Mouse (Mus musculus): ENCODE results near the gene Gosr2. TPM values are rescaled to one million over a fixed set of nuclear protein-coding genes. Genes with fewer than 3 reads are reported as not detected.

The Gosr2 gene
- polyA plus RNA-seq, 1 experiment from 2014 or later: 96.6 TPM

GRCm38 (mm10) chr11:103634806-103635205 lies 62.9 kb downstream of the Gosr2 start:
- no peak for DNase-seq (ENCODE audit: low spot score)
- Histone ChIP-seq H3K4me3 (no peak overlapping the region), H3K9me3 (no peaks in the 10 kb centered on the region), H3K27ac (replicated peaks) (no peak overlapping the region), H3K27me3 (replicated peaks; ENCODE audit: low read depth, poor library complexity, severe bottlenecking) (peaks cover 27% of the 10 kb centered on the region), H3K36me3 (replicated peaks) (no peaks in the 10 kb centered on the region), H3K4me1 (no peaks in the 10 kb centered on the region)
- 88% methylated on average over 7 of the region's 7 CpGs for WGBS

- Histone ChIP-seq H3K36me3 (replicated peaks) (no peaks in the 10 kb centered on the region), H3K4me1 (no peaks in the 10 kb centered on the region), H3K27me3 (replicated peaks; ENCODE audit: low read depth, poor library complexity, severe bottlenecking) (no peaks in the 10 kb centered on the region), H3K4me3 (no peak overlapping the region), H3K9me3 (no peaks in the 10 kb centered on the region), H3K27ac (replicated peaks) (no peak overlapping the region)
- no peak for DNase-seq (ENCODE audit: low spot score)
- WGBS: 84% methylated on average over 23 of the region's 23 CpGs
Observed at GRCm38 (mm10) chr11:103627453-103627852, 70.2 kb downstream of the Gosr2 start.

Other genes with a start within 250 kb of the Gosr2 start
- gene Lrrc37a, start 193.3 kb downstream of the Gosr2 start, polyA plus RNA-seq (2016; fragmentation: Nextera tagmentation; extraction: Ambion mirVana): not detected in 2 replicates
- gene Gm884, start 76.8 kb downstream of the Gosr2 start, polyA plus RNA-seq (2016; fragmentation: Nextera tagmentation; extraction: Ambion mirVana): not detected in 2 replicates
- gene Lyzl6, start 59.0 kb downstream of the Gosr2 start, polyA plus RNA-seq (2016; fragmentation: Nextera tagmentation; extraction: Ambion mirVana): not detected in 2 replicates
- 0.15 and 0.39 TPM in 2 replicates for gene Rprml, start 48.3 kb downstream of the Gosr2 start, polyA plus RNA-seq (2016; fragmentation: Nextera tagmentation; extraction: Ambion mirVana)
- gene Wnt9b, start 51.9 kb upstream of the Gosr2 start, polyA plus RNA-seq (2016; fragmentation: Nextera tagmentation; extraction: Ambion mirVana): 4.5 and 5.3 TPM in 2 replicates
- gene Wnt3, start 76.3 kb upstream of the Gosr2 start, polyA plus RNA-seq (2016; fragmentation: Nextera tagmentation; extraction: Ambion mirVana): 3.7 and 4.3 TPM in 2 replicates